Mouse (Mus musculus): ENCODE measurements around the gene Iqgap2. TPM values are rescaled to one million over a fixed set of nuclear protein-coding genes. Genes with fewer than 3 reads are reported as not detected.
A peak's percentile ranks its signal among the peaks of the same experiment; 100 is the strongest.

Iqgap2 gene
- polyA plus RNA-seq, 1 experiment from 2014 or later = 3.9 TPM

DNA sequence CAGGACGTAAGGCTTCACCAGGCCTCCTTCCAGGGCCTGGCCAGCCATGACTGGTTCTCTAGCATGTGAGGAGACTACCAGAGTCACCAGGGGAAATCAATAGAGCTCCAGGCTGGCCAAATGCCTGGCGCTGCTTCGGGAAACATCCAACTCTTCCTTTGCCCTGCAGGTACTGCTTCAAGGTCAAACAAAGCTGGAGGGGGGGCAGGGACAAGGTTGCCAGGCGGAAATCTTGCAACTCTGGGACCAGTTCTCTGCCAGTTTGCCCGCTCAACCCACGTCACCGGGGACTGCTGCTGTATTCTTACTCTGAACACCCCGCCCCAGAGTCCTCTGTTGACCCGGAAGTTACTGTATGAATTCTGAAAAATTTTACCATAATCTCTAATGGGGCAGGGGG lies 18.5 kb upstream of the Iqgap2 start:
- Histone ChIP-seq H3K27ac (replicated peaks in 1 of 2; ENCODE audit: control insufficient read depth in 1 of 2, insufficient read depth in 1 of 2, low read depth in 2 of 2, low read length in 2 of 2) (no peak overlapping the region), H3K9ac (ENCODE audit: low read length) (no peak overlapping the region), H3K27me3 (ENCODE audit: control insufficient read depth, insufficient read depth, low read length) (no peaks in the 10 kb centered on the region), H3K4me3 (ENCODE audit: control insufficient read depth in 1 of 2, insufficient read depth in 1 of 2, low read depth in 1 of 2, low read length in 2 of 2) (no peak overlapping the region), H3K4me1 (ENCODE audit: control insufficient read depth in 2 of 2, insufficient read depth in 2 of 2, low read length in 2 of 2) (no peaks in the 10 kb centered on the region), H3K4me2 (ENCODE audit: low read length) (no peak overlapping the region), H3K9me3 (ENCODE audit: control insufficient read depth, low read length) (no peaks in the 10 kb centered on the region), H3K36me3 (ENCODE audit: control insufficient read depth, insufficient read depth, low read length) (no peaks in the 10 kb centered on the region)
- WGBS = 74% methylated on average over 9 of the region's 9 CpGs
- no peak for ATAC-seq (ENCODE audit: insufficient number of reproducible peaks, insufficient read depth, low FRiP score, low read depth)

DNA sequence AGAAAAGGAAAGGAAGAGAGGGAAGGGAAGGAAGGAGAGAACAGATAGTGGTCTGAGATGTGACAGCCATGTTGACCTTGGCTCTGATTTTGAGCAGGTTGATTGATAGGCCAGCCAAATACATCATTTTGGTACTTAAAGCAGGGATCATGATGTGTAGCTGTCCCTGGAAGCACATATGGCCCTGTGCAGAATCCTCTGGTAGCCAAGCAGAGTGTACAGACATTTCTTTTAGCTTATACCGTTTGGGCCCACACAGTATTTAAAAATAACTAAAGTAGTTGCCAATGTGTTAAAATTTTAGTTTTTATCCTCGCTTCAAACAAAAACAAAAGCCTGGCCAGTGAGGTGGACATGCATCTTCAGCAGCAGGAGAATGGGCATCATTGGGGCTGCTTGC lies 17.5 kb upstream of the Iqgap2 start:
- Histone ChIP-seq H3K4me2 (ENCODE audit: low read length) (no peak overlapping the region), H3K4me3 (ENCODE audit: control insufficient read depth in 1 of 2, insufficient read depth in 1 of 2, low read depth in 1 of 2, low read length in 2 of 2) (no peak overlapping the region), H3K27ac (replicated peaks in 1 of 2; ENCODE audit: control insufficient read depth in 1 of 2, insufficient read depth in 1 of 2, low read depth in 2 of 2, low read length in 2 of 2) (no peak overlapping the region), H3K9me3 (ENCODE audit: control insufficient read depth, low read length) (no peaks in the 10 kb centered on the region), H3K27me3 (ENCODE audit: control insufficient read depth, insufficient read depth, low read length) (no peaks in the 10 kb centered on the region), H3K9ac (ENCODE audit: low read length) (no peak overlapping the region), H3K4me1 (ENCODE audit: control insufficient read depth in 2 of 2, insufficient read depth in 2 of 2, low read length in 2 of 2) (no peaks in the 10 kb centered on the region), H3K36me3 (ENCODE audit: control insufficient read depth, insufficient read depth, low read length) (no peaks in the 10 kb centered on the region)
- WGBS = 79% methylated on average over 2 of the region's 2 CpGs
- no peak for ATAC-seq (ENCODE audit: insufficient number of reproducible peaks, insufficient read depth, low FRiP score, low read depth)

- no peak overlapping the region for H3K4me2 ChIP-seq (ENCODE audit: low read length)
- 94% methylated on average over 3 of the region's 3 CpGs for WGBS
- H3K4me1 ChIP-seq (ENCODE audit: control insufficient read depth in 2 of 2, insufficient read depth in 2 of 2, low read length in 2 of 2) = no peaks in the 10 kb centered on the region
- no peak overlapping the region for H3K4me3 ChIP-seq (ENCODE audit: control insufficient read depth in 1 of 2, insufficient read depth in 1 of 2, low read depth in 1 of 2, low read length in 2 of 2)
- no peak overlapping the region for H3K27ac ChIP-seq (replicated peaks in 1 of 2; ENCODE audit: control insufficient read depth in 1 of 2, insufficient read depth in 1 of 2, low read depth in 2 of 2, low read length in 2 of 2)
- ATAC-seq (ENCODE audit: insufficient number of reproducible peaks, insufficient read depth, low FRiP score, low read depth) = no peak
- no peaks in the 10 kb centered on the region for H3K9me3 ChIP-seq (ENCODE audit: control insufficient read depth, low read length)
- no peaks in the 10 kb centered on the region for H3K27me3 ChIP-seq (ENCODE audit: control insufficient read depth, insufficient read depth, low read length)
- no peak overlapping the region for H3K9ac ChIP-seq (ENCODE audit: low read length)
- no peaks in the 10 kb centered on the region for H3K36me3 ChIP-seq (ENCODE audit: control insufficient read depth, insufficient read depth, low read length)
Measured at GRCm38 (mm10) chr13:95902696-95903095, 11.0 kb upstream of the Iqgap2 start.

DNA sequence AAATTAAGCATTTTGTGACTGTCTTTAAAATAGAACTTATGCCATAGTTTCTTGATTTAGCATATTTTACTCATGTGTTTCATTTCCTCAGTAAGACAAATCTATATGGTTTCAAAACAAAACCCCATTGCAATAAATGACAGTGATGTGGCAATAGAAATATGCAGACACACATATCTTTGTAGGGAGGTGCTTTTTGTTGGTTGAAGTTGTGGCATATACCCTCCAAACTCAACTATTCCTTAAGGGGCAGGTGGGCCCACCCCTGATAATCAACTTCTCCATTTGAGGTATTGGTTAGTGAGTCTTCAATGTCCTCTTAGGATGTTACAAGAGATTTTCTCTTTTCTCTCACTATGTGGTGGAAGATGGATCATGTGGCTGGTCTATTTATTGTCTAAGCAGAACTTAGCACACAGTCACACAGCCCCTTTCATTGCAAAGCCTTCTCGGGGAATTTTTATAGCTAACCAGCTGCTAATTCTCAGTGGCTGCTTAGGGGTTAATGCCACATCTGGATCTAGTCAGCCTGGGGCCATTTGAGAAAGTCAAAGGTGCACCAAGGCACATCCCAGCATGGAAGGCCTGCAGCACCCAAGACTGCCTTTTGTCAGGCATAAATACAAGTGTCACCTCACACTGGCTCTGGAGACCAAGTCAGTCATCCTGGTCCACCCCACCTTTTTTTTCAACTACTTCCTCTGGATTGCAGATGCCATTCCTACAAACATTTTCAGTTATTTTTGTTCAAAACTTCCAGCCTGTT lies 8.3 kb upstream of the Iqgap2 start:
- Histone ChIP-seq H3K36me3 (ENCODE audit: control insufficient read depth, insufficient read depth, low read length) (no peaks in the 10 kb centered on the region), H3K4me2 (ENCODE audit: low read length) (no peak overlapping the region), H3K9ac (ENCODE audit: low read length) (no peak overlapping the region), H3K4me3 (ENCODE audit: control insufficient read depth in 1 of 2, insufficient read depth in 1 of 2, low read depth in 1 of 2, low read length in 2 of 2) (no peak overlapping the region), H3K27me3 (ENCODE audit: control insufficient read depth, insufficient read depth, low read length) (no peaks in the 10 kb centered on the region), H3K4me1 (ENCODE audit: control insufficient read depth in 2 of 2, insufficient read depth in 2 of 2, low read length in 2 of 2) (no peaks in the 10 kb centered on the region), H3K9me3 (ENCODE audit: control insufficient read depth, low read length) (no peaks in the 10 kb centered on the region), H3K27ac (replicated peaks in 1 of 2; ENCODE audit: control insufficient read depth in 1 of 2, insufficient read depth in 1 of 2, low read depth in 2 of 2, low read length in 2 of 2) (no peak overlapping the region)
- 77% methylated on average over 1 of the region's 1 CpGs for WGBS
- no peak for ATAC-seq (ENCODE audit: insufficient number of reproducible peaks, insufficient read depth, low FRiP score, low read depth)

GRCm38 (mm10) chr13:95896501-95896900 lies 4.8 kb upstream of the Iqgap2 start:
- no peak for ATAC-seq (ENCODE audit: insufficient number of reproducible peaks, insufficient read depth, low FRiP score, low read depth)
- no peak overlapping the region for H3K27ac ChIP-seq (replicated peaks in 1 of 2; ENCODE audit: control insufficient read depth in 1 of 2, insufficient read depth in 1 of 2, low read depth in 2 of 2, low read length in 2 of 2)

DNA sequence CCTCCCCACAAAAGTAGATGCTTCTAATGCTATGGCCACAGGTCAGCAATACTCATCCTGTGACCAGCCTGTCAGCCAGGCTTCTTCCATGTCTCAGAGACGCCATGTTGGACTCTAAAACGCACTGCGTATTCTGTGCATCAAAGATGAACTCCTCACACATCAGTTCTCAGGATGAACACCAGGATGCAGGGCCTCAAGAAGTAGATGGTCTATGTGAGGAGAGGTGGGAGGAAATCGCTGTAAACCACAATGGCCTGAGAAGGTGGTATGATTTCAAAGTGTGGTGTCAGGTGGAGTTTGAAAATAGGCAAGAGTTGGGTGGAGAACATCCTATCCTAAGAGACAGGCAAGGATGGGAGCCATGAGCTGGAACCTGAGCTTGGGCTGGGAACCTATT lies 1.4 kb upstream of the Iqgap2 start:
- Histone ChIP-seq H3K4me3 (ENCODE audit: control insufficient read depth in 1 of 2, insufficient read depth in 1 of 2, low read depth in 1 of 2, low read length in 2 of 2) (no peak overlapping the region), H3K4me2 (ENCODE audit: low read length) (peak overlapping the region; percentile 100; the same call in 1 of the 2 replicates), H3K27ac (replicated peaks in 1 of 2; ENCODE audit: control insufficient read depth in 1 of 2, insufficient read depth in 1 of 2, low read depth in 2 of 2, low read length in 2 of 2) (no peak overlapping the region), H3K9ac (ENCODE audit: low read length) (no peak overlapping the region), H3K36me3 (ENCODE audit: control insufficient read depth, insufficient read depth, low read length) (no peaks in the 10 kb centered on the region), H3K9me3 (ENCODE audit: control insufficient read depth, low read length) (no peaks in the 10 kb centered on the region), H3K4me1 (ENCODE audit: control insufficient read depth in 2 of 2, insufficient read depth in 2 of 2, low read length in 2 of 2) (peaks cover 2 to 3% of the 10 kb centered on the region in 2 experiments; a peak in 1 of 4 replicates), H3K27me3 (ENCODE audit: control insufficient read depth, insufficient read depth, low read length) (peaks cover 3% of the 10 kb centered on the region; the same call in 1 of the 2 replicates)
- no peak for ATAC-seq (ENCODE audit: insufficient number of reproducible peaks, insufficient read depth, low FRiP score, low read depth)
- 92% methylated on average over 4 of the region's 4 CpGs for WGBS

More at GRCm38 (mm10) chr13:95896501-95896900, 4.8 kb upstream of the Iqgap2 start:
- no peak overlapping the region for H3K4me2 ChIP-seq (ENCODE audit: low read length)
- H3K9ac ChIP-seq (ENCODE audit: low read length) = no peak overlapping the region
- peaks cover 3% of the 10 kb centered on the region; the same call in 1 of the 2 replicates for H3K27me3 ChIP-seq (ENCODE audit: control insufficient read depth, insufficient read depth, low read length)
- no peaks in the 10 kb centered on the region for H3K36me3 ChIP-seq (ENCODE audit: control insufficient read depth, insufficient read depth, low read length)
- 82% methylated on average over 6 of the region's 6 CpGs for WGBS
- H3K9me3 ChIP-seq (ENCODE audit: control insufficient read depth, low read length) = no peaks in the 10 kb centered on the region
- no peak overlapping the region for H3K4me3 ChIP-seq (ENCODE audit: control insufficient read depth in 1 of 2, insufficient read depth in 1 of 2, low read depth in 1 of 2, low read length in 2 of 2)
- no peaks in the 10 kb centered on the region for H3K4me1 ChIP-seq (ENCODE audit: control insufficient read depth in 2 of 2, insufficient read depth in 2 of 2, low read length in 2 of 2)

- 21% methylated on average over 12 of the region's 12 CpGs for WGBS
- Histone ChIP-seq H3K4me2 (ENCODE audit: low read length) (peak overlapping the region; percentile 100), H3K9me3 (ENCODE audit: control insufficient read depth, low read length) (no peaks in the 10 kb centered on the region), H3K9ac (ENCODE audit: low read length) (peak overlapping the region; percentile 81), H3K27me3 (ENCODE audit: control insufficient read depth, insufficient read depth, low read length) (peaks cover 3% of the 10 kb centered on the region; the same call in 1 of the 2 replicates), H3K4me3 (ENCODE audit: control insufficient read depth in 1 of 2, insufficient read depth in 1 of 2, low read depth in 1 of 2, low read length in 2 of 2) (peak overlapping the region; percentile 74 to 79), H3K36me3 (ENCODE audit: control insufficient read depth, insufficient read depth, low read length) (no peaks in the 10 kb centered on the region), H3K27ac (replicated peaks in 1 of 2; ENCODE audit: control insufficient read depth in 1 of 2, insufficient read depth in 1 of 2, low read depth in 2 of 2, low read length in 2 of 2) (no peak overlapping the region), H3K4me1 (ENCODE audit: control insufficient read depth in 2 of 2, insufficient read depth in 2 of 2, low read length in 2 of 2) (peaks cover 2 to 3% of the 10 kb centered on the region in 2 experiments; a peak in 1 of 4 replicates)
- no peak for ATAC-seq (ENCODE audit: insufficient number of reproducible peaks, insufficient read depth, low FRiP score, low read depth)
Measured at GRCm38 (mm10) chr13:95892611-95893145, 956 bp upstream of the Iqgap2 start.
